Mouse (Mus musculus) urinary bladder, postnatal 4 days (tissue): ENCODE data around the gene Cntrob.

Source experiments
- DNase-seq, 2 experiments: peaks; one replicate each; pipeline ENCODE4 v3.0.0; 2021 to 2022; ENCODE audit warnings: low spot score in 2 of 2

Cntrob gene

DNA sequence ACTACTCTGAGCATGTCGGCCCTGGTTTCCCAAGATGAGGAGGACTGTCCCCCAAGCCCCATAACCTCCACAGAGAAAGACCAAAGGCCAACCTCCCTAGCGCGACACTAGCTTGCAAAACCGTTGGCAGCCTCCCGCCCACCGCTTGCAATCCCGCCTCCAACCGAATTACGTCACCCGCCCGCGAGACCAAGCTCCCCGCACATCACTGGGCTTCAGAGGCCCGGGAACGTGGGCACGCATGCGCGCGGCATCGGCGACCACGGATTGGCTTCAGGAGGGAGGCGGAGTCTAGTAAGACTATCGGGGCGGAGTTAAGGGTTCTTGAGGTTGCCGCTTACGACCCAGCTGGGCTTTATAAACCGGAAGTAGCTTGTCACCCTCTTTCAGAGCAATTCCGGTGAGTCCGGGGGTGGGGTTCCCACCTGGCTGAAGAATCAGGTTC, at the start of gene Cntrob, which contains the start of gene Trappc1:
Gene Cntrob (minus strand): TSS at position 109 of the 445 bp plus-strand sequence.
Gene Trappc1 (plus strand): TSS at position 314 of the 445 bp plus-strand sequence.
- DNase-seq, result peak; percentile 99 to 100

DNA sequence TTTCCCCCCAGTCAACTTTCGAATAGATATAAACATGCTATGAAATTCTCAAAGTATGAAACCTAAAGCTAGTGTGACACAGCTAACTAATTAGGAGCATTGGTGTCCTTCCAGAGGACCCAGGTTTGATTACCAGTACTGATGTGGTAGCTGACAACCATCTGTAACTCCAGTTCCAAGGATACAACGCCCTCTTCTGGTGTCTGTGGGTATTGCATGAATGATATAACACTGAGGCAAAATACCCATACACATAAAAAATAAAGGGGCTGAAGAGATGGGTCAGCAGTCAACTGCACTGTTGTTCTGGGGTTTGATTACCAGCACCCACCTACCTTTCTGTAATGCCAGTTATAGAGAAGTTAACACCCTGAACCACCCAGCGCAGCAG, 49.2 kb upstream of the Cntrob start:
- DNase-seq, result no peak

DNA sequence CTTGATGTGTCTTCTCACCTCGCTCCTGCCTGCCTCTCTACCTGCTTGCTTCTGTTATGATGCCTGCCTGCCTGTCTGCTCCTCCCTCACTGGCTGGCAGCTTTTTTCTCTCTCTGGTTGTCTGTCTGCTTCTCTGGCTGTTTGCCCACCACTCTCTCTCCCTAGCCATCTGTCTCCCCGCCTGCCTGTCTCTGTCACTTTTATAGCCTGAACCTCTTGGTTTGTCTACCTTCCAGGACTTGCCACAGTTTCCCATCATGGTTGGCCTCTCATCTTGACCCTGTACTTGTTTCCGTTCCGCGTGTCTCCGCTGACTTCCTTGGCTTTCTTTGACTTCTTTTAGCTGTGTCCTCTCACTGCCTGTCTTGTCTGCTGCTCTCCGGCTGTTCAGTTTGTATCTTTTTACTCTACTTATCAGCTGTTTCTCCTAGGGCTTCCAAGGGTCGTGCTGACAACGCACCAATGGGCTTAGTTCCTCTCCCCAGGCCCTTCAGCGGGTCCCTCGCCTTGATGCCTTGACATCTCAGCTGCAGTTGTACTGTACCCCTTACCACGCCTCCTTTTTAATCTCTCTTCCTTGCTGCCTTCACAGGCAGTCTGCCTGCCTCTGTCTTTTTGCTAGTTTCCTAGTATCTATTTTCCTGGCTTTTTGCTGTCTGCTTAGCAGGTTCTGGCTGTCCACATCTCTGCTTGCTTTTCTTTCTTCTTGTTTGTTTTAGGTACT, 48.6 kb upstream of the Cntrob start:
- DNase-seq, result no peak

DNA sequence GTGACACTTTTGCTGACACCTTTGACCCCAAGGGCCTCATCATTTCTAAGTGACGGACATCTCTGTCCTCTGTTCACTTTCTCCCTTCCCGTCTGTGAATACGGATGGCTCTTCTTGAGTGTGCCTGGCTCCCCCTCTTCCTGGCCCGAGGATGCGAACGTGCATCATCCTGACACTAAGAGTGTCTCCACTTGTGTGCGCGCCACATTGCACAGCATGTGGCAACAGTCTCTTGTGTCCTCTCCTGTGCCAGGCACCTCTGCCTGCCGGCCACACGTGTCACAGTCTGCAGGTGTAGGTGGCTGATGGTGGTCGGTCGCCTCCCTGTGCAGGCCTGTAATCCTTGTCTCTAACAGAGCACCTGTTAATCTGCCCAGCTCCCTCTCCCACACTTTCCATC, 48.0 kb upstream of the Cntrob start:
- no peak for DNase-seq

DNA sequence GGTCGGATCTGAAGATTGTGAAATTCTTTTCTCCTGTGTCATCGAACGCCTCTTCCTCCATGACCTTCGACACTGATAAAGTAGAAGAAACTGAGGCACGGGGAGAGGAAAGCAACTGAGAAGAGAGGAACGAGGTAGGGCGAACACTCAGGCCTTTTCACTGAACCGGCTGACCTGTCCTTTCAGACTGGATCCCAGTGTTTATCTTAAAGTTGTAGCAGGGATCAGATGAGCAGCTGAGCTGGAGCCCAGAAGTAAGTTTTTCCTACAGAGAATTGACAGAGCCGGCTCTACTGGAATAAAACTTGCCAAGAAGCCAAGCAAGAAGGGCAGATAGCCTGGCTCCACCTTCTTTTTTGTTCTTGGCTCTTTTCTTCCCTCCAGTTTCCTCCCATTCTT, 47.2 kb upstream of the Cntrob start:
- no peak for DNase-seq

DNA sequence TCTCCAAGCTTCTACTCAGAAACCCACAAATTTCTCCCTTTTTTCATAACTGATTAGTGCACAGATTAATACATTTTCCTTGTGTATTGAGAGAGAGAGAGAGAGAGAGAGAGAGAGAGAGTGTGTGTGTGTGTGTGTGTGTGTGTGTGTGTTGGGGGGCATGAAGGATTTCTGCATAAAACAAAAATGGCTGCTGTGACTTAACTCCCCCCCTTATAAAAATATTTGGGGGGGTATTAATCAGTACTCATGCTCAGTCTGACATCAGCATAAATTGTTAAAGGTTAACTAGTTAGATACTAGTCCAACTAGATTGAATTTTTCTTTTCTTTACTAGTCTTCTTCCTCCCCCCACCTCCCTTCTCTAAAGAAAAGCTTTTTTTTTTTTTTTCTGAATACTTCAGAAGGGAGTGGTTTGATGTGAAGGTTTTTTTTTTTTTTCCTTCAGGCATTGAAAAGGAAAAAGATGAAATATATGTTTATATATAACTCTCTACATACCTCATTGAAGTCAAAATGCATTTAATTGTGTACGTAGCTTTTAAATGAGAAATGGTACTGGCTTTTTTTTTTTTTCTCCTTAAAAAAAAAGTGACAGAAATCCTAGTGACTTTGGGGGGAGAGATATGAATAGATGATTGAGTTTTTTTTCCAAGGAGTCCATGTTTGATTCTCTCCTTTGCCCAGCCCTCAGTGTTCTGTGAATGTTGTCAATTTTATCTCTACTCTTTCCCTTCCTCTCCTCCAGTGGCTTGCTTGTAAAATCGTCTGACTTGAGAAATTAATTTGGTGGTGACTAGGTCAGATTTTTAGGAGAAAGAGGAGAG, 46.6 kb upstream of the Cntrob start:
- no peak for DNase-seq

DNA sequence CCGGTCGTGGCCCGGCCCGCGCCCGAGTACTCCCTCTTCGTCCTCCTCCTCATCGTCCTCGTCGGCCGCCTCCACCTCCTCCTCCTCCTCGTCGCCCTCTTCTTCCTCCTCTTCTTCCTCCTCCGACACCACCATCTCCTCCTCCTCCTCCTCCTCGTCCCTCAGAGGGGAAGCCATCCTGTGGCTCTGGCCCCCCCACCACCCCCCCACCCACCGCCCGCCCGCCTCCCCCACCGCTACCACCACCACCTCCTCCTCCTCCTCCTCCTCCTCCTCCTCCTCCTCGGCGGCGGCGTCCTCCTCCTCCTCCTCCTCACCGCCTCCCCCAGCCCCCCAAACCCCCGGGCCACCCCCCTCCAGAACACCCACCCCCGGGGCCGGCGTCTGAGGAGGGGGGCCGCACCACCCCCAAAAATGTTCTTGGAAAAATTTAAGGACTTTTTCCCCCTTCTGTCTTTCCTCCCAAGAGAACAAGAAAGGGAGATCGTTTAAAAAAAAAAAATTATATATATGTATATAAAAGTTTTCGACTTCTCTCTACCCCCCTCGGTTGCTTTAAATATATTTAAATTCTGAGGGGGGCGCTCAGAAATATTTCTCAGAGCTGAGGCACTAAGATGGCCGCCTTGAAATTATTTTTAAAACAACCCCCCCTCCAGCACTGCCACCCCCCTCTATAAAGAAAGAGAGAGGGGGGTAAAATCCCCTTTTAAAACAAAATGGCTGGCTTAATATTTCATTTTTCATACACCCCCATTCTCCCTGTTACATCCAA, 45.8 kb upstream of the Cntrob start, which contains the start of gene Chd3:
Gene Chd3 (minus strand): TSS at position 192 of the 775 bp plus-strand sequence.
- DNase-seq, result no peak

DNA sequence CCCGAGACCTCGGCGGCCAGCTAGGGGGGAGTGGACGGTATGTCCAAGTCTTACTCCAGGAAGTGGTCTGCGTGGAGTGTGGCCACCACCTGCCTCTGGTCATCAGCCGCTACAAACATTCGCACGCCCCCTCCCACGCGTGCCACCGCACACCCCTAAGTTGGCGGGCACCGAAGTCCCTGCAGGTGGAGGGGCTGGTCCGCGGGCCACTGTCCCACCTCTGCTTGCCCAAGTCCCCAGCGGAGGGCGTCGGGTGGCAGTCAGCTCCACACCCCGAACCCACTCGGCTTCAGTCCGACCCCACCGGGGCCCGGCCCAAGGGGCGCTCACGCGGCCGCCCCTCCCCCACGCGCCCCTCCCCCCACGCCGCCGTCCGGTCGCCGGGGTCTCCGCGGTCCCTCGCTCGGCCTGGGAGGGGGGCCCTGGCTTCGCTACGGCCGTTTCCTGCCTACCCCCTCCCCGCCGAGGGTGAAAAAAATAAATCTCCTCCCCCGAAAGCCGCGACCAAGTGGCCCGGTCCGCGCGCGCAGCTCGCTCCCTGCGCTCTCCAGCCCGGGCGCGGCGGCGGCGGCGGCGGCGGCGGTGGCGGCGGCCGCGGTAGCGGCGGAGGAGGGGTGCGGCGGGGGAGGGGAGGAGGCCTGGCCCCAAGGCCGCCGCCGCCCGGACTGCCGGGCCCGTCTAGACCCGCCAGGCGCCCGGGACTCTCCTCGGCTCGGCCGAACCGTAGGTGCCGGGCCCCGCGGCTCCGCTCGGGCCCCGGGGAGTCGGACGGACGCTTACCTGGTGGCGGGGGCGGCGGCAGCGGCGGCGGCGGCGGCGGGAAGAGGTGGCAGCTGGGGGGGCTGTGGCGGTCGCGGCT, 45.0 kb upstream of the Cntrob start:
- DNase-seq, result peak in 1 of 2 experiments; percentile 43

DNA sequence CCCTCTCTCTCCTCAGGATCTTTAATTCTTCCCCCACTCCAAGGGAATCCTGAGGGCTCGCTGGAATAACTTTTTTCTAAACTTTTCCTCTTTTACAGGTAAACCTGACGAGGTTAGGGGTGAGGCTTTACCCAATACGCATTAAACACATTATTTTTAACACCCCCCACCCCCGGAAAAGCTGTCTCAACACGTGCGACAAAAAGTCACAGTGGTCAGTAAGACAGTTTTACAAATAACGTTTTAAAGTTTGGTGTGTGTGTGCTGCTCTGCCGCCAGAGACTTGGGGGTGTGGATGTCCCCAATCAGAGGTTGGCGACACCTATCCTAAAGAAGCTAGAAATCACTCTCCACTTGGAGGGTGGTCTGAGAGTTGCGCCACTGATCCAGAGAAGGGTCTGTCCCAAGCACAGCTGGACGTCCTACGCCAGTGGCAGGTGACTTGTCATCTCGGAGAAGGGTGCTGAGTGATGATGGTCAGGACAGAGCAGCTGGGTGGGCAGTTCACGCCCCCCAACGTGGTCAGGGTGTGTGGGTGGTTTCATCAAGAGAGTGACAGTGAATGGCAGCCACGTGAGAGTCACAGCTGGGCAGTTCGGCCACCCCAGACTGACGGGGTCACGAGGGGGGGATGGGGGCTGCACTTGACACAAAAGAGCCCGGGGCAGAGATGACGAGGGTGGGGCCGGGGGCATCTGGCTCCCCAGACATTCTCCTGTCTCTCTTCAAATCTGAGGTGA, 44.2 kb upstream of the Cntrob start:
- no peak for DNase-seq

DNA sequence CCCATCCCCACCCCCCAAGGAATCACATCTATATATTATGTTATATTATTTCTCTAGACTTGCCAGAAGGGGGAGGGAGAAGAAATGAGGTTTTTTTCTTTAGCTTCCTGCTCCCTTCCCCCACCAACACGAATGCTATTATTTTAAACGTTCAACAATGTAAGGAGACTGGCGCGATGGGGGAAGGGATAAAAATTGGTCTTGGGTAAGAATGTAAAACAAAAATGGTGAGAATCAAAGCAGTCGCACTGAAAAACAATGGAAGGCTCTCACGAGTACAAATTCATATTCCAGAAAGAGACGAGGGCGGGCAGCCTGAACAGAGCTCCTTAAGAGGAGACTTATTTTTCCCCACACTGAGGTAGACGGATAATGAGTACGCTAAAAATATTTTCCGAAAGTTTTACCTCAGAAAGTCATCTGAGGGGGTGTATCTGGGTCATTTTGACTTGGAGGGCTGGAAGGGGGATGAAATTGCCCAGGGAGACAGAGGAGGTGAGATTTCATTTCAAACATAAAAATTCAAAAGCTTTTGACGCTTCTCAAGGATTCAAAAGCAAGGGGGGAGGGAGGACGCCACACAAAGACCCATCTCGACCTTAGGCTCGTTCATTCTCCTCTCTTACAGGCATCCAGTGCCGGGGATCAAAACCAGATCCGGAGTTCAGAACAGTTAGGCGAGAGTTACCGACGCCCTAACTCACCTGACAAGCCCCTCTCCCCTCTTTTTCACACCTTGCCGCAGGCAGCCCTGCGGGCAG, 43.5 kb upstream of the Cntrob start:
- DNase-seq, result no peak

DNA sequence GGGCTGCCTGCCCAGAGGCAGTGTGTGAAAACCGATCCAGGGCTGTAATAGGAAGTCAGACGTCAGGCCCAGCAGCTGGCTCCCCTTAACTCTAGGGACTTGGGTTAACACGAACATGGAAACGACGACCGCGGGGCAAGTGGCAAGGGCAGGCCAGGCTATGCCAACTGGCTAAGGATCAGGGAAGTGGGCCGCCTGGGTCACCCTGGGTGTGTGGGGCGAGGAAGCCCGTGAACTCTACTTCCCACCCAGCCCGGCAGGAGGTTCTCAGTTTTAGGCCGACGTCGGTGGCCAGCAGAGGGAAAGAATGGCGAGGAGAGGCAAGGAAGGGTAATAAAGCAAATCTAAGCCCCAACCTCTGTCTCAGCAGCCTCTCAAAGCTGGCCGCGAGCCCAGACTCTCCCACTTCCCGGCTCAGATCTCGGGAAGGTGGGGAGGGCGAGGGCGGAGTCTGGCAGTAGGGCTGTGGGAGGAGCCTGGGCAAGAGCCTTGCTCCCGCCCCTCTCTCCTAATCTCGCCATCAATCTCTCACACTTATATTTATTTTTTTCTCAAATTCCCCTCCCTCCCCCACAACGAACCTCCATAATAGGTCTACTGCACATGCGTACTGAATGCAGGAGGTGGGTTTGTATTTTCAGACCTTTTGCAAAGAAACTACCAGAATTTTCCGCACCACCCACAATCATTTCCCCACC, 42.7 kb upstream of the Cntrob start:
- DNase-seq, result peak; percentile 96 to 98

DNA sequence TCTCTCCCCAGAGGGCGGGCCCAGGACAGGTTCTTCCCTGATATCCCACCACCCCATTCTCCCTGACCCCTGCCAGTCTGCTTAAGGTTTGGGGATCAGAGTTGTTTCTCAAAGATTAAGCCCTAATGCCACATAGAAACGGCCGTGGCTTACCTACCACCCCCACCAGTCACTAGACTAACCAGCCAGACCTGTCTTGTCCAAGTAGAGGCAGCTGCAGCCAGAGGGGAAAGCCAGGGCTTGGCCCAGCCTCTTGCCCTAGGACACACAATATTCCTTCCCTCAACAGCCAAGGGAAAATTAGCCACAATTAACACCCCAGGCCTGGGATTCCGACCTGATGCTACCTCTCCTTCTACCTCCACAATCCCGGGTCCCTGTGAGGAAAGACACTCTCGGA, 42.1 kb upstream of the Cntrob start:
- DNase-seq, result no peak

DNA sequence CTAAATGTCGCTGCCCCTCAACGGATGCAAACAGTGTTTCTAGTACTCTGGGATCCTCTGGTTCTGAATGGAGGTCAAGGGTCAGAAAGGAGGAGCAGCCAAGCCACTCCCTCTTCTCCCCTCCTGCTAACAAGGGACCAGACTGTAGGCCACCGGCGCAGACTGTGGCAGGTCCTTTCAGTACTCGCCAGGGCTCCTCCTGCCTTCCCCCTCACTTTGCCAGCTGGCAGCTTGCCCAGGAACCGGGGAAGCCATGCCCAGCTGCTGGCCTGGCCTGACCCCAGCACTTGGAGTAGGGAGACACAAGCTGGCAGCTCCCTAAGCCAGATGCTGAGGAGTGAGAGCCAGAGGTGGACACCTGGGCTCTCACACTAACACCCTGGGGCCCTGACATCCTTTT, 41.3 kb upstream of the Cntrob start:
- DNase-seq, result peak; percentile 90 to 95

DNA sequence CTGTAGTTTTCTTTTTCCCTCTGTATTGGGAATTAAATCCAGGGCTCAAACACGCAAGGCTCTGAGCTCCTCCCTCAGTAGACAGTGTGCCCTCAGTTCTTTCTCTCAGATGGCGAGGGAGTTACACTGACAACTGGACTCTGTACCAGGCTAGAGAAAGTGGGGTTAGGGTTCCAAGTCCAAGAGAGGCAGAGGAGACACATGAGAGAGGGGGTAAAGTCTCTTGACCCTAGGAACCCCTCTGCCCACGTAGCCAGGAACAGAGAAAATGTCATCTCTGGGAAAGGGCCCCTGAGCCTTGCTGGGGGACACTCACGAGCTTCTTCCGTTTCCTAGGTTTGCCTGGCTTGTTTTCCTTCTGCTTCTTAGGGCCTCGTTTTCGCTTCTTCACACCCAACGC, 40.8 kb upstream of the Cntrob start:
- DNase-seq, result no peak

DNA sequence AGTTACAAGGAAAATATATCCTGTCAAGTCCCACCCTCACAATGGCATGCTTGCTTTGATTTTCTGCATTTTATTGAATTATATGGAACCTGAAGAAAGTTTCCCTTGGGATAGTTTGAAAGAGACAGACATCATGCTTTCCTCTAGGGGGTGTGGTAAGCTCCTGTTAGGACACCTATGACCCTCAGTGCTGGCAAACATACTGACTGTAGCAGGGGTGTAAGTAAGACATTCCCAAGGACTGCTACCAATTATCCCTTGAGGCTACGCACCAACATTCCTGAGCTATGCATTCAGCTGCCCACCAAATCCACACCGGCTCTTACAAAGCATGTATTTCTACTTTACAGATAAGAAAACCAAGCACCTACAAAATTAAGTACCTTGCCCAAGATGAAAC, 38.9 kb upstream of the Cntrob start:
- DNase-seq, result no peak

DNA sequence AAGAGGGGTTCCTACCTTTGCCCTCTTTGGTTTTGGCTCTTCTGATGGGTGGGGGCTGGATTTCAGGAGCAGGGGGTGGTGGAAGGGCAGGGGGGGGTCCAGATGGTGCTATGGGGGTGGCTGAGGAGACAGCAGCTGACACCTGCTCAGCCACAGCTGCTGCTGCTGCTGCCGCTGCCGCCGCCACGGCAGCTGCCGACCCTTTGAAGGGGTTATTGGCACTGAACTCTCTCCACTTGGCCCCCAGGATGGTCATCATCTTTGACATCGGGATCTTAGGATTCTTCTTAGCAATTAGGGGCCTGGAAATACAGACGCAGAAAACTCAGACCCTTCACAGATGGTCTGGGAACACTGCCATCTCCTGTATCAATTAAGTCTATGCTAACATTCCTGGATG, 38.4 kb upstream of the Cntrob start:
- no peak for DNase-seq

DNA sequence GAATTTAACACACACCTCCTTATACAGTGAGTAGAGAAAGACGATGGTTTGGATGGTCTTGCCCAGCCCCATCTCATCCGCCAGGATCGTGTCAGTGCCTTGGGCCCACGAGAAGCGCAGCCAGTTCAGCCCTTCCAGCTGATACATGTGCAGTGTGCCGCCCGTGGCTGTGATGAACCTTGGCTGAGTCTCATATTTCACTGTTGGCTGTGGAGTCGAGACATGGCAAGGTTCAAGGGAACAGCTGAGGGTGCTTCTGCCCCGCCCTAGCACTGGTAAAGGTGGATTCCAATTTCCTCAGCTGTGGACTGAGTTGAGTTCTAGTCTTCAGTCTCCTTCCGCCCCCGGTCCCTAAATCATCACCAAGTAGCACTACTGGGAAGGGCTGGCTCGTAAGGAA, 34.1 kb upstream of the Cntrob start:
- no peak for DNase-seq

DNA sequence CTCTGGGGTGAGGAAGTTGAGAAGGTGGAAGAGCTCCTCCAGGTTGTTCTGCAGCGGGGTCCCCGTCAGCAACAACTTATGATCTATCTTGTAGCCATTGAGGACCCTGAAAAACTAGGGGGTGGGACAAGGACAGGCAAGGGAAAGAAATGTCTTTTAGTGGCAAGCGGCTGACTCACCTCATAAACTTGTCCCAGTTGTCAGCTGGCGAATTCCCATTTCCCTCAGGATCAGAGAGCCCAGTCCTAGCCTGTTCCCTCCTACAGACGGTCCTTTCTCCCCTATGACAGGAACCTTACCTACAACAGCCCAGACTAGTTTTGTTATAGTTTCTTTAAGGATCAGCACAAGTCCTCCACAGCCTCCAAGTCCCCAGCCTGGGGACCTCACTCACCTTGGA, 33.0 kb upstream of the Cntrob start:
- DNase-seq, result no peak

DNA sequence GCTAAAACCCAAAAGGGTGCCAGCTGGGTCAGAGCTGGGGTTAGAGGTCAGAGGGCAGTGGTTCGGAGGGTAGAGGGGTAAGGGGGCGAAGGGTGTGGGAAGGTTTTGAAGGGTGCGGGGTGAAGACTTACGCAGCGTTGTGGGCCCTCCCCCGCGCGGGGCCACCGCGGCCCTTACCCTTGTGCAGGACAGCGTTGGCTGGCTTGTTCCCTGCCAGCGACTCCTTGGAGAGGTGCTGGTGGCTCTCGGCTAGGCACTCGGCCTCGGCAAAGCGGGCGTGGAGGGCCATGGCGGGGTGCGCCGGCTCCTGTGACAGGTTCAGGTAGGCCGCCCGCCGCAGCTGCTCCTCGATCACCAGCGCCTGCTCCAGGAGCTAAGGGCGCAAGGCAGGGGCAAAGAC, 22.9 kb upstream of the Cntrob start:
- no peak for DNase-seq
